Mouse (Mus musculus) c-Kit-positive CD71-positive TER-119-negative erythroid progenitor cells, embryonic 14.5 days (primary cell): Measurements from ENCODE around the gene Zfp768.
"Not testable (repeated sequence)": the region's sequence is repeated elsewhere in the genome, so short reads cannot be mapped to it uniquely, and the experiment has no call there.

Source experiments
- DNase-seq: peaks from one replicate; pipeline ENCODE4 v3.0.0-alpha.2; 2013; ENCODE audit warnings: low read depth

Zfp768 gene

GRCm38 (mm10) chr7:127357871-127358270, 12.5 kb upstream of the Zfp768 start:
- no peak for DNase-seq

- no peak for DNase-seq
These were observed 10.4 kb upstream of the Zfp768 start for GRCm38 (mm10) chr7:127355796-127356195.

GRCm38 (mm10) chr7:127351230-127352004, 6.0 kb upstream of the Zfp768 start:
- no peak for DNase-seq

- DNase-seq, result no peak
These were observed 1.3 kb upstream of the Zfp768 start for GRCm38 (mm10) chr7:127346676-127347075.

- DNase-seq, result no peak
These were observed 297 bp downstream of the Zfp768 start for GRCm38 (mm10) chr7:127345092-127345491.

- no peak for DNase-seq
These were observed 1.0 kb downstream of the Zfp768 start for GRCm38 (mm10) chr7:127344371-127344770.

GRCm38 (mm10) chr7:127343351-127344019, 1.9 kb downstream of the Zfp768 start:
- DNase-seq, result no peak

- no peak for DNase-seq
These were observed 2.5 kb downstream of the Zfp768 start for GRCm38 (mm10) chr7:127342888-127343287.

GRCm38 (mm10) chr7:127342332-127342731, 3.1 kb downstream of the Zfp768 start:
- DNase-seq, result no peak

GRCm38 (mm10) chr7:127341861-127342260, 3.5 kb downstream of the Zfp768 start:
- not testable (repeated sequence) for DNase-seq

GRCm38 (mm10) chr7:127341356-127341755, 4.0 kb downstream of the Zfp768 start:
- DNase-seq, result no peak

GRCm38 (mm10) chr7:127337636-127338035, 7.8 kb downstream of the Zfp768 start:
- DNase-seq, result no peak

- DNase-seq, result no peak
These were observed 9.8 kb downstream of the Zfp768 start for GRCm38 (mm10) chr7:127335604-127336003.

GRCm38 (mm10) chr7:127333240-127333639, 12.1 kb downstream of the Zfp768 start:
- no peak for DNase-seq

- no peak for DNase-seq
These were observed 18.7 kb downstream of the Zfp768 start for GRCm38 (mm10) chr7:127326685-127327084.

GRCm38 (mm10) chr7:127325550-127325949, 19.8 kb downstream of the Zfp768 start:
- no peak for DNase-seq

GRCm38 (mm10) chr7:127324944-127325343, 20.4 kb downstream of the Zfp768 start:
- no peak for DNase-seq

- no peak for DNase-seq
These were observed 23.3 kb downstream of the Zfp768 start for GRCm38 (mm10) chr7:127322085-127322484.

GRCm38 (mm10) chr7:127321106-127321505, 24.3 kb downstream of the Zfp768 start:
- no peak for DNase-seq

GRCm38 (mm10) chr7:127313912-127314311, 31.5 kb downstream of the Zfp768 start:
- DNase-seq, result no peak

GRCm38 (mm10) chr7:127309951-127310350, 35.4 kb downstream of the Zfp768 start:
- DNase-seq, result no peak

- peak; percentile 60 for DNase-seq
These were observed 36.5 kb downstream of the Zfp768 start for GRCm38 (mm10) chr7:127308887-127309286.

- DNase-seq, result no peak
These were observed 37.0 kb downstream of the Zfp768 start for GRCm38 (mm10) chr7:127308431-127308830.
